Mouse (Mus musculus) hindbrain, embryonic 15.5 days (tissue): ENCODE measurements around the gene Mkrn2. TPM values are rescaled to one million over a fixed set of nuclear protein-coding genes. Genes with fewer than 3 reads are reported as not detected.

Experiments used
- ATAC-seq: fragments of 200-750 bp; cut with Nextera tagmentation; 2 replicates; pipeline ENCODE4 v1.8.0; 2017; ENCODE audit warnings: low read depth, moderate number of reproducible peaks, moderate TSS enrichment; ENCODE audit not compliant: low FRiP score
- H3K27ac ChIP-seq: fragments of 300-500 bp; sonication (generic); replicated peaks from 2 replicates; pipeline ENCODE4 v1.5.1; 2015; ENCODE audit warnings: mild to moderate bottlenecking, inconsistent platforms
- H3K27me3 ChIP-seq: fragments of 300-500 bp; sonication (generic); 2 replicates; pipeline ENCODE4 v1.6.1; 2015; ENCODE audit warnings: control low read depth, inconsistent platforms
- H3K36me3 ChIP-seq: fragments of 300-500 bp; sonication (generic); 2 replicates; pipeline ENCODE4 v1.6.1; 2015; ENCODE audit warnings: control low read depth, inconsistent platforms
- H3K4me1 ChIP-seq: fragments of 300-500 bp; sonication (generic); replicated peaks from 2 replicates; pipeline ENCODE4 v1.6.1; 2015; ENCODE audit warnings: control low read depth, inconsistent platforms
- H3K4me2 ChIP-seq: fragments of 300-500 bp; sonication (generic); 2 replicates; pipeline ENCODE4 v1.6.1; 2015; ENCODE audit warnings: moderate library complexity, mild to moderate bottlenecking, inconsistent platforms
- H3K4me3 ChIP-seq: fragments of 300-500 bp; sonication (generic); 2 replicates; pipeline ENCODE4 v1.5.1; 2015; ENCODE audit warnings: mild to moderate bottlenecking, inconsistent platforms
- H3K9ac ChIP-seq: fragments of 300-500 bp; sonication (generic); 2 replicates; pipeline ENCODE4 v1.6.1; 2015; ENCODE audit warnings: inconsistent platforms
- H3K9me3 ChIP-seq: fragments of 300-500 bp; sonication (generic); 2 replicates; pipeline ENCODE4 v1.6.1; 2016; ENCODE audit warnings: control low read depth, inconsistent platforms
- WGBS: fragments of 180-500 bp; shearing (Covaris S2); methylation state at CpG from one replicate; pipeline ENCODE4 v1.1.7; 2015; 5-methylcytosine and 5-hydroxymethylcytosine counted together
- polyA plus RNA-seq: library from polyadenylated mRNA; unstranded; fragments of >200 nt; fragmentation: Nextera tagmentation; extraction: Ambion mirVana; gene quantifications from 2 replicates; pipeline ENCODE4 v1.2.1, GENCODE M21; 2015

The Mkrn2 gene
- 32.0 and 36.7 TPM in 2 replicates for polyA plus RNA-seq

DNA sequence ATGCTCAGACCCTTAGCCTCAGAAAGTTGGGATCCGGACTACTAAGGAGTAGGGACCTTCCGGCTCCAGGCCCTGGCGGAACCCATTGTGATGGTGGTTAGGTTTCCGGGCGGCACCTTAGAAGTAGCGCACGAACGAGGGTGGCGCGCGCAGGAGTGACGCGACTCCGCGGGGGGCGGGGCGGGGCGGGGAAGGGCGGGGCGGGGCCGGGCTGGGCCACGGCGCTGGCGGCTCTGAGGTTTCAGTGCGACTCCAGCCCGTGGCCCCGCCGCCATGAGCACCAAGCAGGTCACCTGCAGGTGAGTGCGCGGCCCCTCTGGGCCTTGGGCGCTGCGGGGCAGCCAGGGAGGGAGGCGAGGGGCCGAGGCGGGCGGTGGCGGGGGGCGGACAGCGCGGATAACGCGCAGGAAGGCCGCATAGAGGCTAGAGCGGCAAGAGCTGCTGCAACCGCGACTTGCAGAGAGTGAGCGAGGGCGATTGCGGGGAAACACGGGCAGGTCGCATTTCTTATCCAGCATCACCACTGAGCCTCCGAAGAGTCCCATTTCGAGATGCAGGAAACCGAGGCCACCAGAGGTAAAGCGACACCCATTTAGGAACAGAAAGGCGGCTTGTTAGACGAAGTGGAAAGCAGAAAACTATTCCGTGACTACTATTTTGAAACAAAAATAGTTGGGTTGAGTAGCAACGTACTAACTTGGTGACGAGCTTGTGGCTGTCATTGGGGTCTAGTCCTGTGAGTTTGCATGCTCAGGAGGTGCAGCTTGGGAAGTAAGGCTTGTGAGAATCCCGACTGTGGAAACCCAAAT, at the start of gene Mkrn2:
Gene Mkrn2, plus strand, starts transcription at position 188 of the 809 bp plus-strand sequence.
- under 1% methylated on average over 60 of the region's 61 CpGs for WGBS
- peak; percentile 90 for ATAC-seq
- Histone ChIP-seq H3K4me1 (peaks cover 15% of the 10 kb centered on the region), H3K9ac (peak within 1 kb of the TSS; percentile 66), H3K4me3 (peak within 1 kb of the TSS; percentile 75), H3K36me3 (no peaks in the 10 kb centered on the region), H3K9me3 (no peaks in the 10 kb centered on the region), H3K27me3 (no peaks in the 10 kb centered on the region), H3K4me2 (peak within 1 kb of the TSS; percentile 78), H3K27ac (peak within 1 kb of the TSS; percentile 87)

DNA sequence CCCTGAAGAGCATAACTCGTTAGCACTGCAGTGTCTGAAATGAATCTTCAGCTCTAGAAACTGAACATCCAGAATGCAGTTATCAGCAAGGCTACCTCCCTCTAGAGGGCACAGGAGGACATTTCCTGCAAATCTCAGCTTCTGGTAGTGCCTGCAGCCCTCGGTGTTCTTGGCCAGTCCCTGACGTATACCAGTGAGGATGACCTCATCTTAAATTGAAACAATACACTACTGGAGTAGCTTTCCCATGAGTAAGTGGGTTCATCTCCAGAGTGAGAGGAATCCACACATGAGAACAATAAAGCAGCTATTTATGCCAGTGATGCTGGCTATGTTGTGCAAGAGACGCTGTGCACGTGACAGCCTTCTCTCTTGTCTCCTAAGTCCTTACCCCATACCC, 46.2 kb upstream of the Mkrn2 start:
- H3K9me3 ChIP-seq, result no peaks in the 10 kb centered on the region
- peaks cover 48% of the 10 kb centered on the region for H3K36me3 ChIP-seq
- 85% methylated on average over 5 of the region's 5 CpGs for WGBS
- H3K27me3 ChIP-seq, result no peaks in the 10 kb centered on the region
- no peak overlapping the region for H3K9ac ChIP-seq
- no peak for ATAC-seq
- H3K4me1 ChIP-seq, result no peaks in the 10 kb centered on the region
- no peak overlapping the region for H3K27ac ChIP-seq
- H3K4me2 ChIP-seq, result no peak overlapping the region
- H3K4me3 ChIP-seq, result no peak overlapping the region

DNA sequence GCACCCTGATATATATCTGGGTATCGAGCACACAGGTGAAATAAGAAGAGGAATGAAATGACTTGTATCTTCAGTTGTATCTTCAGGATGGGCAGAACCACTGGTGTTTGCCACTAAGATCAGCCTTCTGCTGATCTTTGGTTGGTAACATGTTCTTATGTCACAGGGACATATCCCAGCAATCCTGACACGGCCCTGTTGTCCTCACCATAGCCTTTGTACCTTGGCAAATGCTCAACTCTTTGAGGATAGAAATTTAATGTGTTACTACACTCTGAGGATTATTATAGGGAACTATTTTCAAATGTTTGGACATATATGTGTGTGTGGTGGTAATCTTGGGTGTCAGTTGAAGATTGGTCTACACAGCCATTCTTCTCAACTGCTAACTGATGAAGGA, 43.5 kb upstream of the Mkrn2 start:
- H3K27ac ChIP-seq, result no peak overlapping the region
- no peak for ATAC-seq
- no peaks in the 10 kb centered on the region for H3K27me3 ChIP-seq
- no peak overlapping the region for H3K4me2 ChIP-seq
- peaks cover 44% of the 10 kb centered on the region for H3K36me3 ChIP-seq
- H3K4me1 ChIP-seq, result no peaks in the 10 kb centered on the region
- no peak overlapping the region for H3K9ac ChIP-seq
- no peak overlapping the region for H3K4me3 ChIP-seq
- WGBS, result 94% methylated on average over 2 of the region's 2 CpGs
- H3K9me3 ChIP-seq, result no peaks in the 10 kb centered on the region

DNA sequence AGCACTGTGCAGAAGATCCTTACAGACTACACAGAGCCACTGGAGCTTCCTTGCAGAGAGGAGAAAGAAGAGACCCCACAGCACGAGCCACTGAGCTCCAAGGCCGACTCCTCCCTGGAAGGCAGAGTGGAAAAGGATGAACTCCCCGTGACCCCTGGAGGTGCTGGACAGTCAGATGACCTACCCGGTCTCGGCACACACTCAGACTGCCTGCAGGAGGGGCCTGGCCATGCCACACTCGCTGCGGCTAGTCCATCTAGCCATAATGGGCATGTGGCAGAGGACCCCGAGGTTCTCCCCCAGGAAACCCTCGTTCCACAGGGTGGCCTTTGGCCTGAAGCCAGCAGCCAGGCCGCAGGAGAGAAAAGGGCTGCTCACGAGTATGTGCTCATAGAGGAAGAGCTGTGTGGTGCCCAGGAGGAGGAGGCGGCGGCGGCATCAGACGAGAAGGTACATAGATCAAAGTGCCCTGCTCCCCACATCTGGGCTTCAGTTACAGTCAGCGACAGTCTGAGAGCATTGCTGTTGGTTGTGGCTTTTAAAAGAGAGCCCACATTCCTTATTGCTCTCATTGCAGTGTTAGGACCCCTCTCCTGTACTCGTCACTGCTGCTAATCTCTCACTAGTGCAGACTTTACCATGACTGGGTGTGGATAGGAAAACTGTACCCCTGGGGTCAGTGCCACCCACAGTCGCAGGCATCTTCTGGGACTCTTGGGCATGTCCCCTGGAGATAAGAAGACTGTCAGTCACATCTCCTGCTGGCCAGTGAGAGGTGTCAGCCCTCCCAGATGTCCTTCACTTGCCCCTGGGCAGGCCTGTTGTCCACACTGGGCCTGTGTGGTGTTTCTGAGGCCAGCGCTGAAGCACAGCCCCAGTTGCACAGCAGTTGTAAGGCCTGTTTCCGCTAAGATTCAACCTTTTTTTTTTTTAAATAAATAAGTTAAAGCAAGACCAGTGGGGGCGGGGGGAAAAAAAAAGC, 41.8 kb upstream of the Mkrn2 start:
- Histone ChIP-seq H3K9ac (no peak overlapping the region), H3K27me3 (no peaks in the 10 kb centered on the region), H3K4me3 (no peak overlapping the region), H3K4me2 (no peak overlapping the region), H3K36me3 (peaks cover 27% of the 10 kb centered on the region), H3K9me3 (no peaks in the 10 kb centered on the region), H3K27ac (no peak overlapping the region), H3K4me1 (no peaks in the 10 kb centered on the region)
- WGBS, result 80% methylated on average over 21 of the region's 21 CpGs
- no peak for ATAC-seq

DNA sequence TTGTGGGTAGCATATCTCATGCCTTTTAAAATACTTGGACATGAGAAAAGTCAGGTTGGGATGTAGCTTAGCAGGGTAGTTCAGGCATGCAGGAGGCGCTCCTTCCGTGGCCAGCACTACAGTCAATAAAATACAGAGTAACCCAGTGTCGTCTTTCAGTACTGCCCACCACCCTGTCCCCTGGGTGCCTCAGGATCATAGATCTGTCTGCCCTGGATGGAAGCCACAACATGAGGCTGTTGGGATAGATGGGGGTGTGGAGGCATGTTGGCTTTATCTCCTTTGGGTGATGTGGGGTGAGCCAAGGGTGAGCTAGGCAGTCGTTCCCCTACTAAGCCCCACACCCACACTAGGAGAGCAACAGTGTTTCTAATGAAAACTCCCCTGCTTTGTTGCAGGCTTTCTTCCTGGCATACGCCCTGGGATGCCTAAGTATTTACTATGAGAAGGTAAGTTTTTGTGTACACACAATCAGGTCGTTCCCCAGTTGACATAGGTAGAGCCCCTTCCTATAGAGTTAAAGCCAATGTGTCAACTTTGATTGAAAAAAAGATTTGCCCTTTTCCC, 36.1 kb upstream of the Mkrn2 start:
- no peak overlapping the region for H3K4me2 ChIP-seq
- H3K9me3 ChIP-seq, result no peaks in the 10 kb centered on the region
- 97% methylated on average over 6 of the region's 6 CpGs for WGBS
- ATAC-seq, result no peak
- H3K27me3 ChIP-seq, result no peaks in the 10 kb centered on the region
- H3K27ac ChIP-seq, result no peak overlapping the region
- no peak overlapping the region for H3K9ac ChIP-seq
- H3K4me1 ChIP-seq, result no peaks in the 10 kb centered on the region
- H3K4me3 ChIP-seq, result no peak overlapping the region
- H3K36me3 ChIP-seq, result peaks cover 45% of the 10 kb centered on the region

DNA sequence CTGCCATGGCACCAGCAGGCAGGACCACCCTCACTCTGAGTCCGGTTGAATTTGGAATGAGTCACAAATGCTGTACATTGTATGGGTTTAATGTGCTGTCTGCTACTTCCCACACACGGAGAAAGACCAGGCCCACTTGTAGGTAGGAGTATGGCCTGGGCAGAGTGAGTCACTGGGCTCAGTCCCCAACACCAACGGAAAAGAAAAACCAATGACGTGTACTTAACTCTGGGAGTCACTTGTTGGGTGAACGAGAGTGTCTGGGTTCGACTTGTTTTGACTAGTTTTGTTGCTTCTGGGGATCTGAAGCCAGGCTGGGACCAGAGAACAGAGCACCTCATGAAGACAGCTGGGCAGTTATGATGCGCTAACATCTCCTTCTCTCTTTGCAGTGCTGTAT, 27.5 kb upstream of the Mkrn2 start:
- Histone ChIP-seq H3K27me3 (no peaks in the 10 kb centered on the region), H3K27ac (no peak overlapping the region), H3K36me3 (peaks cover 65% of the 10 kb centered on the region), H3K9ac (no peak overlapping the region), H3K4me2 (no peak overlapping the region), H3K9me3 (no peaks in the 10 kb centered on the region), H3K4me1 (no peaks in the 10 kb centered on the region), H3K4me3 (no peak overlapping the region)
- 92% methylated on average over 7 of the region's 7 CpGs for WGBS
- no peak for ATAC-seq

- no peak for ATAC-seq
- WGBS, result 90% methylated on average over 5 of the region's 5 CpGs
- H3K9ac ChIP-seq, result no peak overlapping the region
- H3K4me1 ChIP-seq, result no peaks in the 10 kb centered on the region
- H3K4me2 ChIP-seq, result no peak overlapping the region
- H3K4me3 ChIP-seq, result no peak overlapping the region
- no peak overlapping the region for H3K27ac ChIP-seq
- H3K27me3 ChIP-seq, result no peaks in the 10 kb centered on the region
- H3K9me3 ChIP-seq, result no peaks in the 10 kb centered on the region
- peaks cover 53% of the 10 kb centered on the region for H3K36me3 ChIP-seq
Measured at GRCm38 (mm10) chr6:115577407-115577806, 24.3 kb upstream of the Mkrn2 start.

- no peak overlapping the region for H3K9ac ChIP-seq
- no peak for ATAC-seq
- H3K4me3 ChIP-seq, result no peak overlapping the region
- no peak overlapping the region for H3K4me2 ChIP-seq
- WGBS, result 93% methylated on average over 9 of the region's 9 CpGs
- no peaks in the 10 kb centered on the region for H3K9me3 ChIP-seq
- H3K27me3 ChIP-seq, result no peaks in the 10 kb centered on the region
- no peaks in the 10 kb centered on the region for H3K4me1 ChIP-seq
- peaks cover 50% of the 10 kb centered on the region for H3K36me3 ChIP-seq
- H3K27ac ChIP-seq, result no peak overlapping the region
Measured at GRCm38 (mm10) chr6:115577941-115578340, 23.8 kb upstream of the Mkrn2 start.

- Histone ChIP-seq H3K9me3 (no peaks in the 10 kb centered on the region), H3K4me3 (no peak overlapping the region), H3K4me1 (no peaks in the 10 kb centered on the region), H3K27me3 (no peaks in the 10 kb centered on the region), H3K4me2 (no peak overlapping the region), H3K27ac (no peak overlapping the region), H3K9ac (no peak overlapping the region), H3K36me3 (peaks cover 41% of the 10 kb centered on the region)
- WGBS, result 90% methylated on average over 3 of the region's 3 CpGs
- no peak for ATAC-seq
Measured at GRCm38 (mm10) chr6:115580810-115581209, 20.9 kb upstream of the Mkrn2 start.

DNA sequence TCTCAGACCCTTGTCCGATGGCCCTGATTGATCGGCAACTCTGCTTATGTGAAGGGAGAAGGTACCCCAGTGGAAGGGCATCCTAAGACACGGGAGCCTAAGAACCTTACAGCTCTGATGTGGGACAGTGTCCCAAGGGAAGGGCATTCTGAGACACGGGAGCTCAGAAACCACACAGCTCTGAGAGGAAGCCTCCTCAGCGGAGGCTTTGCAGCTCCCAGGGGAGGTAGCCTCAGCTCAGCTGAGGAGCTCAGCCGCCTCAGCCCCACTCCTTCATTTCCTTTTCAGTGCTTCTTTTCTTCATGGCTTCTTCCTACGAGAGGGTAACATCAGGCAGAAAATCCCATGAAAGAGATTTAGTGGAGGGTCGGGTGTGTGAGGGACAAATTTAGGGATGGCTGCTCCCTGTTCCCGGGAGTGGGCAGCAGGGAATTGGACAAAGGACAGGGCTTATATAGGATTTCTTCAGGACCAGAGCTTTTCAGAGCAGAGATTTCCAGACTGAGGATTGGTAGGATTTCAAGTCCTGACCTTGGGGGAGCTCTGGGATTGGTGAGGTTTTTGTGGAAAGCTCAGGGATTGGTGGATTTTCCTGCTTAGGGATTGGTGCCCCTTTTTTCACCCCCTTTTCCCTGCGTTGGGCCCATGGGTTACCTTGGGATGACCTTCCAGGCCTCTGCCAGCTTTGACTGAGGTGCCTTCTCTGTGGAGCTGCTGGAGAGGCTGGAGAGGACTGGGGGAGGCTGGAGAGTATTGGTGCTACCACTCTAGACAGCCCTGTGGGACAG, 19.2 kb upstream of the Mkrn2 start:
- Histone ChIP-seq H3K36me3 (peaks cover 24% of the 10 kb centered on the region), H3K4me1 (no peaks in the 10 kb centered on the region), H3K4me3 (no peak overlapping the region), H3K9me3 (no peaks in the 10 kb centered on the region), H3K4me2 (no peak overlapping the region), H3K27ac (no peak overlapping the region), H3K9ac (no peak overlapping the region), H3K27me3 (no peaks in the 10 kb centered on the region)
- no peak for ATAC-seq
- 84% methylated on average over 10 of the region's 10 CpGs for WGBS

DNA sequence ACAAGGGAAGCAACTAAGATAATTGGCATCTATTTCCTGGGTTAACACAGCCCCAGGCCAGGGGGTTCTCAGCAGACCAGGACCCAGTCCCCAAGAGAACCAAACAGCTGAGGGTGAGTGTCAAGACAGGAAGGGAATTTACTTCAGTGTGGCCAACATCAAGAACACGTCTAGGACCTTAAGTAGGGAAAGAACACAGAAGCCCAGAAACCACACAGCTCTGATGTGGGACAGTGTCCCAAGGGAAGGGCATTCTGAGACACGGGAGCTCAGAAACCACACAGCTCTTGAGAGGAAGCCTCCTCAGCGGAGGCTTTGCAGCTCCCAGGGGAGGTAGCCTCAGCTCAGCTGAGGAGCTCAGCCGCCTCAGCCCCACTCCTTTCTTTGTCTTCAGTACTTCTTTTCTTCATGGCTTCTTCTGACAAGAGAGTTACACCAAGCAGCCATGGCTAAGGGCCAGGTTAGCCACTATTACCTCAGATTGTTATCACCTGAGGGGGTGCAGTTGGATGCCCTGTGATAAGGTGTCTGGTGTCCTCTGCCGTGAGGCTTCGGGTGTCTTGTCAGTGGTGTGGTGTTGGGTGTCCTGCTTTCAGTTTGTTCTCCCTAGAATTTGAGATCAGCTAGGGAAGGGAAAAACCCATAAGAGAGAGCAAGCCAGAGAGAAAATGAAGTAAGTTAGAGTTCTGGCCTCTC, 18.1 kb upstream of the Mkrn2 start:
- Histone ChIP-seq H3K4me1 (no peaks in the 10 kb centered on the region), H3K4me3 (no peak overlapping the region), H3K27ac (no peak overlapping the region), H3K27me3 (no peaks in the 10 kb centered on the region), H3K4me2 (no peak overlapping the region), H3K9ac (no peak overlapping the region), H3K36me3 (peaks cover 15% of the 10 kb centered on the region; the same call in 1 of the 2 replicates), H3K9me3 (no peaks in the 10 kb centered on the region)
- WGBS, result 84% methylated on average over 6 of the region's 6 CpGs
- no peak for ATAC-seq
